Mouse (Mus musculus) gastrocnemius, postnatal 14 days (tissue): ENCODE results near the gene Serpinf1. TPM values are rescaled to one million over a fixed set of nuclear protein-coding genes. Genes with fewer than 3 reads are reported as not detected.
A peak's percentile ranks its signal among the peaks of the same experiment; 100 is the strongest.

ENCODE experiments used
- DNase-seq: peaks from one replicate; pipeline ENCODE4 v3.0.0; 2021; ENCODE audit warnings: mixed read lengths
- intact Hi-C: fragments of 180-260 bp; cut with DNase I; formaldehyde crosslinking; loops from one replicate; pipeline ENCODE4 v1.15.1; 2025; ENCODE audit warnings: low total_unique reads
- long read RNA-seq, 2 experiments: library from polyadenylated mRNA; stranded (forward); transcript quantifications; one replicate each; pipeline ENCODE4 v2.0.0; 2021
- total RNA-seq, 2 experiments: library from RNA; stranded (reverse); gene quantifications; 2 replicates each; pipeline ENCODE4 v1.2.3; 2021

Serpinf1 gene
- 100 to 1,000 TPM; 128 to 156 TPM for total RNA-seq
- long read RNA-seq, experiment 1, transcript Serpinf1-201 (8 exons, 1,832 nt), result major isoform, 43 of 53 reads
- long read RNA-seq, experiment 1, partial matches to known transcripts, result 2 of 53 reads
- long read RNA-seq, experiment 1, other reads (novel, unspliced or antisense), result 8 of 53 reads
- long read RNA-seq, experiment 2, transcript Serpinf1-201 (8 exons, 1,832 nt), result major isoform, 44 of 55 reads
- long read RNA-seq, experiment 2, partial matches to known transcripts, result 9 of 55 reads
- long read RNA-seq, experiment 2, other reads (novel, unspliced or antisense), result 2 of 55 reads

GRCm38 (mm10) chr11:75422013-75422792, at the start of gene Serpinf1:
Serpinf1 (minus strand) TSS chr11:75422701.
- intact Hi-C loops, result no loop called here
- no peak for DNase-seq

GRCm38 (mm10) chr11:75470675-75471074, 48.2 kb upstream of the Serpinf1 start:
- DNase-seq, result no peak
- intact Hi-C loops, result no loop called here

- no peak for DNase-seq
- intact Hi-C loops, result no loop called here
Measured at GRCm38 (mm10) chr11:75469261-75469660, 46.8 kb upstream of the Serpinf1 start.

- no peak for DNase-seq
- intact Hi-C loops, result no loop called here
Measured at GRCm38 (mm10) chr11:75468410-75468809, 45.9 kb upstream of the Serpinf1 start.

GRCm38 (mm10) chr11:75467512-75468215, 45.2 kb upstream of the Serpinf1 start:
- peak; percentile 84 for DNase-seq
- intact Hi-C loops, result no loop called here

- no peak for DNase-seq
- intact Hi-C loops, result no loop called here
Measured at GRCm38 (mm10) chr11:75466731-75467505, 44.4 kb upstream of the Serpinf1 start.

- intact Hi-C loops, result no loop called here
- DNase-seq, result no peak
Measured at GRCm38 (mm10) chr11:75465051-75465450, 42.5 kb upstream of the Serpinf1 start.

GRCm38 (mm10) chr11:75464417-75464816, 41.9 kb upstream of the Serpinf1 start:
- no peak for DNase-seq
- intact Hi-C loops, result no loop called here

- DNase-seq, result no peak
- intact Hi-C loops, result no loop called here
Measured at GRCm38 (mm10) chr11:75463624-75464023, 41.1 kb upstream of the Serpinf1 start.

GRCm38 (mm10) chr11:75462865-75463336, 40.4 kb upstream of the Serpinf1 start:
- intact Hi-C loops, result no loop called here

GRCm38 (mm10) chr11:75462253-75462783, 39.8 kb upstream of the Serpinf1 start:
- intact Hi-C loops, result no loop called here

More at GRCm38 (mm10) chr11:75462865-75463336, 40.4 kb upstream of the Serpinf1 start:
- peak; percentile 97 for DNase-seq

GRCm38 (mm10) chr11:75461743-75462252, 39.3 kb upstream of the Serpinf1 start:
- intact Hi-C loops, result no loop called here
- DNase-seq, result no peak

More at GRCm38 (mm10) chr11:75462253-75462783, 39.8 kb upstream of the Serpinf1 start:
- peak; percentile 96 for DNase-seq

GRCm38 (mm10) chr11:75460844-75461742, 38.6 kb upstream of the Serpinf1 start, which contains the start of gene Tlcd2:
Tlcd2 (plus strand) TSS chr11:75461715.
- intact Hi-C loops, result no loop called here
- peak; percentile 100 for DNase-seq

GRCm38 (mm10) chr11:75460103-75460843, 37.8 kb upstream of the Serpinf1 start:
- DNase-seq, result peak; percentile 89
- intact Hi-C loops, result no loop called here

- DNase-seq, result no peak
Measured at GRCm38 (mm10) chr11:75459751-75460102, 37.2 kb upstream of the Serpinf1 start.

GRCm38 (mm10) chr11:75459141-75459711, 36.7 kb upstream of the Serpinf1 start:
- DNase-seq, result peak; percentile 66
- intact Hi-C loops, result no loop called here

More at GRCm38 (mm10) chr11:75459751-75460102, 37.2 kb upstream of the Serpinf1 start:
- intact Hi-C loops, result no loop called here

- intact Hi-C loops, result no loop called here
- peak; percentile 68 for DNase-seq
Measured at GRCm38 (mm10) chr11:75458628-75459041, 36.1 kb upstream of the Serpinf1 start.
